Mouse (Mus musculus) lung, adult 2 months (tissue): ENCODE data around the gene Galnt15.

Source experiments
- CTCF ChIP-seq: fragments of 200-500 bp; IDR thresholded peaks from 2 replicates; pipeline ENCODE4 v1.5.1; 2011; ENCODE audit warnings: mild to moderate bottlenecking, low read length, control low read depth; ENCODE audit not compliant: insufficient read depth
- POLR2A ChIP-seq: fragments of 200-500 bp; IDR thresholded peaks from 2 replicates; pipeline ENCODE4 v1.6.1; 2011; ENCODE audit warnings: low read depth, mild to moderate bottlenecking, control low read depth, low read length, borderline replicate concordance; ENCODE audit errors: extremely low read depth

GRCm38 (mm10) chr14:32016921-32017320 lies 11.9 kb upstream of the Galnt15 start:
- TF ChIP-seq CTCF (no peak), POLR2A (no peak)
